Mouse (Mus musculus) frontal cortex, postnatal 10 days (tissue): ENCODE data around the gene Cd4.
"Not testable (repeated sequence)": the region's sequence is repeated elsewhere in the genome, so short reads cannot be mapped to it uniquely, and the experiment has no call there.

Experiments used
- DNase-seq, 2 experiments: peaks; one replicate each; pipeline ENCODE4 v3.0.0; 2022; ENCODE audit warnings: low spot score in 2 of 2, mixed read lengths in 1 of 2

The Cd4 gene

DNA sequence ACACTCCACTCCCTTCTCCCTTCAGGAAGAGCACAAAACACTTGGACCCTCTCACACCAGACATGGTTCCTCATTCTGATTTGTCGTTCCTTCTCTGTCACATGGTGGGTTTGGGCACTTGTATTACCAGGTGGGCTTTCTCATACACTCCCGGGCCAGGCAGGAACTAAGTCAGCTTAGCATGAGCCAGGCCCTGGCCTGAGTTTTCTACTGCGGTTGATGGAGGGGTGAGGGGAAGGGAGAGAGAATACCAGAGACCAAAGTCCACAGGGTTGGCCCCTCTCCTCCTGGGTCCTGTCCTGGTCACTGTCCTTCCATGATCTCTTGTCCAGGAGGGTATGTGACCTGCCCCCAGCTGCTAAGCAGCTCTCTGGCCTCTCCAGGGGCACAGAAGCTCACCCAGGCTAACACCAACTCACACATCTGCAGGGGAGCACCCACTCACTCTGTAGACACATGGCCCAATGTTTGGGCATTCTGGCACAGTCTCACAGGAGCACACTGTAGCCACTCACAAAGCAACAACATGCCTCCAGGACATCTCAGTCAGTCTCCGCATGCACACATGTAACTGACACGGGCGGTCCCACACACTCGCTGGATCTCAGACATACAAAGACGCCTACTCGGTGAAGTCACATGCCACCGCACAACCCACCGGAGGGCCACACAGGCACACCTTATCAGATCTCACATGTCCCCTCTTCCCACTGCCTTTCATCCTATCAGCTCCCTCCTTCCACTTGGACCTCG lies 28.1 kb upstream of the Cd4 start:
- DNase-seq, result peak; percentile 57 to 73

DNA sequence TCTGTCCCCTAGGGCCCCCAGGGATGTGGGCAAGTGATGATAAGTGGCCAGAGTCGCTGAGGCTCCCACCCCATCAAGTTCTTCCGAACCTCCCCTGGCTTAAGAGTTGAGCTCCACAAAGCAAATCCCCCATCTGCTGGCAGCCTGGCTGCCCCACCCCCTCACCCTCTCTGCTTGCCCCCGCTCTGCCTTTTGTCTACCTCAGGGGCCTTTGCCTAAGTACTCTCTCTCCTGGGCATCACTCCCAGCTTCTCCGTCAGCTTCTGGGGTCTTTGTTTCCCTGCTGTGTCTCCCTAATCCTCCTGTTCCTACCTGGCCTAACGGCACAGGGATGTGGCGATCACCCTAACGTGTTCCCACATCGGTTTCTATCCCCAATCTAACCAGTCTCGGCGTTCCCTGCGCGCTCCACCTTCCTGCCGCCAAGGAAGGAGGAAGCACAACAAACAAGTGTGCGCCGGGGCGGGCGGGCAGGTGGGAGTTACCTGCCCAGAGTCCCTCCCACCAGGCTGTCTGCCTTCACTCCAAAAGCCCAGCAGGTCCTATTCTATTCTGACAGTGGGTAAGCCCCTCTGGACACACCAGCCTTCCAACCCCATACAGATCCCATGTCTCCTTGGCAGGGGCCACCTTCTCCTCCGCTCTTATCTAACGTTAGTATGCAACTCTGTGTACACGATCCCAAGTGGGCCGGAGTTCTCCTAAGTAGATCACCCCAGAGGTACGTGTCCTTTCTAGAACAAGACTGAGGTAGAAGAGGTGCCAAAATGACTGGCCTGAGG lies 27.3 kb upstream of the Cd4 start:
- DNase-seq, result peak in 1 of 2 experiments; percentile 36

DNA sequence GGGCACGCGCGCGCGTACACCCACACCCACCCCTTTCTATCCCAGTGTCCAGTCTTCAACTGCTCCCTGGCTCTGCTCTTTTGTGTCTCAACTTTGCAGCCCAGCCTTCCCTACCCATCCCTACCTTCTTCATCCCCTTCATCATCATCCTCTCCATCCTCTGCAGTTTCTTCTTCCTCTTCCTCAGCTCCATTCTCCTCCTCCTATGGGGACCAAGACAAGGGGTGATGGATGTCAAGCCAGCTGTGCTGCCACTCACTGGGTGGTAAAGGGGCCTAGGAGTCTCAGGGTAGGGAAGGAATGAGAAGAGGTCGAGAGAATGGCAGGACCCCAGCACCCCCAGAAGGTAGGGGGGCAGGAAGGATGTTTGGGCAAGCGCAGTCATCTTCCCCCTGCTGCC lies 26.5 kb upstream of the Cd4 start:
- DNase-seq, result no peak

DNA sequence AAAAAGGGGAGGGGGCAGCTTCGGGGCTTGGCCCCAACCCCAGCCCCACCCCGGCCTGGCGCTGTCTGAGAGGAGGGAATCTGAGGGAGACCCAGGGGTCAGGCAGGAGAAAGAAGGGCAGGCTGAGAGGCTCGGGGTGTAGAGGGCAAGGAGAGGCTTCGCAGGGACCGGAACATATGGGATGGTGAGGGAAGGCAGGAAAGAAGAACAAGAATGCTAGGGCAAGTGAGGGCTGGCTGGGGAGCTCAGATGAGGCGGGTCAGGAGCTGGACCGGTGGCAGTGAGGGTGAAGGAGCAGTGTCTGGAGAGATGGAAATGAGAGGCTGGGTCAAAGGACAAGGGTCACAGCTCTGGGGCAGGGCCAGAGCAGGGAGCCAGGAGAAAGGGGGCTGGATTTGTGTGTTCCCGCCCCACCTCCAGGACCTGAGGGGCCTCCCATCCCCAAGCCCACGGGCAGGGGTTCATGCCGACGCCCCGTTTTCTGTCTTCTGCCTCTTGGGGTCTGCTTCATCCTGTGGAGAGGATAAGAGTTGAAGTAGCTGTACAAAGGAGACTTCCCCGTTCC lies 25.8 kb upstream of the Cd4 start:
- no peak for DNase-seq

DNA sequence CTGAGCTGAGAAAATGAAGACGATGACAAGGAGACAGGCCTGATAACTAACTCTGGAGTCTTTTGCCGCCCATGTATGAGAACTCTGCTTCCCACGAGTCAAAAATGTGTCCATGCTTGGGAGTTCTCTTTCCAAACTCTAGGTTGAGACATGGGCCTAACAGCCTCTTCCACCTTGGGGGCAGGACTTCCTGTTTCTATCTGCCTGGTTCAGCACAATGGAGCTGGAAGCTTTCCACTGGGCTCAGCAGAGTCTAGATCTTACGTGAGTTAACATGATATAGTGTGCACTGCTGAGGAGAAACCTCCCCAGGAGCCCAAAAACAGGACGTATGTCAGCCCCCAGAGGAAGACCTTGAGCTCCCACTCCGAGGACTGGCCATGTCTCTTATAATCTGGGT lies 25.2 kb upstream of the Cd4 start:
- no peak for DNase-seq

DNA sequence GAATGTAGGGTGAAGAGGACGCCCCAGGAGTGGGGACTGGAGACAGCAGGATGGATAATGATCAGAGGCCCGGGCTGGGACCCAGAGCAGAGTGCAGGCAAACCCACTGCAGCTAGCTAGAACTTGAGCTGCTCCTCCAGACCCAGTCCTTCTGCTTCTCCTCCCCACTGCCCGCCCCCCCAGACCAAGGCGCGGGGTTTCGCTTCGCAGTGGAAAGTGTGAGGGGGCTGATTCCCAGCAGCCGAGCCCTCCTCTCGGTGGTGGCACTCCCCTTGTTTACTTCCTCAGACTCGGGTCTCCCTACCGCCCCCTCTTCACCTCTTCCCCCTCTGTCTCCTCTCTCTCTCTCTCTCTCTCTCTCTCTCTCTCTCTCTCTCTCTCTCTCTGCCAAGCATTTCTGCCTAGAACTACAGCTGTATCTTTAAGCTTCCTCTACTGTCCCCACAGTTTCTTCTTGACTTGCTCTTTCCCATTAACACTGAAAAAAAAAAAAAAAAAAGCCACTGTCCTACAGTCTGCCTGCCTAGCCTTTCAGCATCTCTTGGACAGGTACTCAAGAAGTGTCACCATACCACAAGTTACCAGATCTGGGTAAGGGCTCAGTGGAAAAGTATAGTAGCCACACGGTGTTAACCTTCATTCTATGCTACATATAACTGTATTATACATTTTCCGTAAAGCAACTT lies 23.7 kb upstream of the Cd4 start, which contains the start of gene Lag3:
Gene Lag3 (minus strand): TSS at position 173 of the 686 bp plus-strand sequence.
- DNase-seq, result no peak

DNA sequence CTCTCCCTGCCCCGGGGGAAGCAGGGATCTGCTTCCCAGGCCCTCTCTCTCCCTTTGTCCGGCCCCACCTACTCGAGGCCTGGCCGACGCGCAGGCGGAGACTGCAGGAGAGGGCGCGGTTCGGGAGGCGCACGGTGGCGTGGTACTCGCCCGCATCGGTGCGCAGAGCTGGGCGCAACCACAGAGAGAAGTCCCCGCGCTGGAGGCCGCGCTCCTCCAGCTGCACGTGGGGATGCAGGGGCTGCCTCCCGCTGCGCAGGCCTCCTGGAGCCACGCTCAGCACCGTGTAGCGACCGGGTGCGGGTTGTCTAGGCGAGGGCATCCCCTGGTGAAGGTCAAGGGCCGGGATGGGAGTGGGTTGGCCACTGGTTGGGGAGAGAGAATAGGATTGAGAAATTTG lies 22.0 kb upstream of the Cd4 start:
- DNase-seq, result no peak

DNA sequence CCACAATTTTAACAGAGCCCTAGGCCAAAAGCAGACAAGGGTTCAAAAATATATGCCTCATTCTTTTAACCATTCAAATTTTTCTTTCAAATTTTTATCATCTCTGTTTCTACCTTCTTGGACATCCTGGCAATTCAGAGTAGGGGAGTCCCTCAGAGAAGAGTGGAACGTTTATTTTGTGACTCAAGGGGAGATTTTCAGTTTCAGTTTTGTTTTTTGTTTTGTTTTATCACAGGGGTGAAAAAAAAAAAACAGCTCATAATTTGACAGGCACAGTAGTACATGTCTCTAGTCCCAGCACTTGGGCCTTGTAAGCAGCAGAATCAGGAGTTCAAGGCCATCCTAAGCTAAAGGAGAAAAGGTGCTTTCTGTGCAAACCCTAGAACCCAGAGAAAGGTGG lies 19.7 kb upstream of the Cd4 start:
- no peak for DNase-seq

DNA sequence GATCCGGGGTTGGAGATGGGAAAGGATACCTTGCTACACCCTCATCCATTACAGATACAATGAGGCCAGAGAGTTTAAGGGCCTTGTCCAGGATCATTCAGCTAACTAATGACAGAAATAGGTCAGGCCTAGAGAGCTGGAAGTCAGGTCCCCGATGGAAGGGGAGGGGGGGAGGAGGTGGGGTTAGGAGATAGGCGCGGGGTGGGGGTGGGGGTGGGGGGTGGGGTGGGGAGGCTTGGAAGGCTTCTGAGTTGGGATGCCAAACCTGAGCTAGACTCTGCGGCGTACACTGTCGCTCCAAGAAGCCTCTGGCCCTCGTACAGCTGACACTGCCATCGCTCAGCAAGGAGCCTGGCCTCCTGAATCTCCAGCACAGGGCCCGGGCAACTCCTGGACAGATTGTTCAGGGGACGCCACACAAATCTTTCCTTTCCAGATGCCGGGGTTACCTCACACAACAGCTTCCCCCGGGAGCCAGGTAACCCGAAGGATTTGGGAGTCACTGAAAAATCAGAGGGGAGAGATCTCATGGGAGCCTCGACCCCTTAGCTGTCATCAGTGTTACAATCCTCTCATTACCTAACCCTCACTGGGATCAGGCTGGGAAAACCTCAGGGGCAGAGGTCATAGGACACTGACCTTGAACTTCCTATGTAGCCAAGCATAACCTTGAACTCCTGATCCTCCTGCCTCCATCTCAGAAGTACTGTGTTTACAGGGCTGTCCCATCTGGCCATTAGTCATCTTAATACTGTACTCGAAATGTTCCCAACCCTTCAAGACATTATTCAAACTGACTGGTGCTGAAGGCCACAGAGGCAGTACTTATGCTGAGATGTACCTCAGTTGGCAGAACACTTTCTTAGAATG lies 17.2 kb upstream of the Cd4 start:
- no peak for DNase-seq

DNA sequence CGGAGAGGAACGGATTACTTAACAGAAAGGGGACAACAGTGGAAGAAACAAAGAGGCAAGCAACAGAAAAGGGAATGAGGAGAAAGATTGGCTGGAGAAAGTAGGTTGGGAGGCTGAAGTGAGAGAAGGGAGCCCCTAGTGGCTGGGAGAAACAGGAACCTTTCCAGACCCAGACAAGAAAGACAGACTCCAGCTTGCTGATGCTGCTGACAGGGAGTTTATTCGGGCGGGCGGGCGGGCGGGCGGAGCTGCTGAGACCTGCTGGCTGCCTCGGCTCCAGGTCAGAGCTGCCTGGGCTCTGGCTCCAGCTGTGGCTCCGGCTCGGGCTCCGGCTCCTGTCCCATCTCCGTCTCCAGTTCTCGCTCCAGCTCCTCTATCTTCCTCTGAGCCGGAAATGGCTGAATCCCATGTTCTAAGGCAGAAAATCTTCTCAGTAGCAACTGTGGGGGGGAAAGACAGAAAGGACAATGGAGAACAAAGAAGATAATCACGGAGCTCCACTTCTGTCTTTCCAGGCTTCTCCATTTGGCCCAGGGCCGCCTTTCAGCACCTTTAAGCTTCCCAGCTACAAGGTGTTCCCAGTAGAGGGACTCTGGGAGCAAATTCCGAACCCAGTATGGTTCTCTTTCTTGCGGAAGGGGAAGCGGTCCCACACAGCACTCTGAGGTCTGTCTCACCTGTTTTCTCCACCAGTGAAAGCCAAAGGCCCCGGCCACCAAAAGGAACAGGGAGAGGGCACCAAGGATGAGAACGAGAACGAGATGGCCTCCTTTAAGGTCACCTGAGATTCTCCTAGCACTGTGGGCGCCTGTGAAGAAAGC lies 16.4 kb upstream of the Cd4 start:
- peak; percentile 68 to 71 for DNase-seq

DNA sequence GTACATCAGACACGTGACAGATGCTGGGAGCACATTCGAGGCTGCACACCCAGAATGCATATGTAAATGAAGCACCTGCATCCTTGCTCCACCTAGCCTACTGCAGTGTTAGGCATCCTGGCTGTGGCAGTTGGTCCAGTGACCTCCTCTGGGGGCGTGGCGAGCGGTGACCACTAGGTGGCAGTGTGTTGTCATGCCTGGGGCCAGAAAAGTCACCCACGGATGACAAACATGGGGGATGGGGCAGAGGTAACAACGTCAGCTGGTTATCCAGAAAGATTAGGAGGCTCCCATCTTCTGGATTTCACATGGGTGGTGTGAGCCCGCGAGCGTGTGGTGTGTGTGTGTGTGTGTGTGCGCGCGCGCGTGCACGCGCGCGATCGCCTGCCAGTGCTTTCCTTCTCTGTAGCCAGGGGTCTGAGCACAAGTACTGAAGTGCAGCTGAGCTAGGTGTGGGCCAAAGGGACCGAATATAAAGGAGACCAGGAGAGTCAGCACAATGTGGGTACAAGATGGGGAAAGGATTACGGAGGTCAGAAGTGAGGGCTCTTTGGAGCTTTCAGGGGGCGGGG lies 15.6 kb upstream of the Cd4 start:
- peak; percentile 86 to 89 for DNase-seq

DNA sequence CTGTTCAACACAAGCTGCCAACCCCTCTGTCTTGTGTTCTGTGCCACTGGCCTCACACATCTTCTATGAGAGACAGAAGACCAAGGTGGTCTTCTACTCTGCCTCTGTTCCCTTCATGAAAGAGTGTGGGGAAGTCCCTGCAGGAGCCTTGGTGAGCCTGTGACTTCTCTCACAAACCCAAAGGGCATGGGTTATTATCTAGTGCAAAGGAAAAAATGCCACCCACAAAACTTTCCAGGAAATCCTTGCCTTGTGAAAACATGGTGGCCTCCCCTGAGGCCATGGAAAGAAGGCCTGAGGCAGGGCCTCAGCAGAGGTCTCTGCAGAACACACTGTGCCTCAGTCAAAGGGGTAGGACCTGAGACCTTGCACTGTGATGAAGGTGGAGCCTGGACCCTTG lies 13.8 kb upstream of the Cd4 start:
- no peak for DNase-seq

DNA sequence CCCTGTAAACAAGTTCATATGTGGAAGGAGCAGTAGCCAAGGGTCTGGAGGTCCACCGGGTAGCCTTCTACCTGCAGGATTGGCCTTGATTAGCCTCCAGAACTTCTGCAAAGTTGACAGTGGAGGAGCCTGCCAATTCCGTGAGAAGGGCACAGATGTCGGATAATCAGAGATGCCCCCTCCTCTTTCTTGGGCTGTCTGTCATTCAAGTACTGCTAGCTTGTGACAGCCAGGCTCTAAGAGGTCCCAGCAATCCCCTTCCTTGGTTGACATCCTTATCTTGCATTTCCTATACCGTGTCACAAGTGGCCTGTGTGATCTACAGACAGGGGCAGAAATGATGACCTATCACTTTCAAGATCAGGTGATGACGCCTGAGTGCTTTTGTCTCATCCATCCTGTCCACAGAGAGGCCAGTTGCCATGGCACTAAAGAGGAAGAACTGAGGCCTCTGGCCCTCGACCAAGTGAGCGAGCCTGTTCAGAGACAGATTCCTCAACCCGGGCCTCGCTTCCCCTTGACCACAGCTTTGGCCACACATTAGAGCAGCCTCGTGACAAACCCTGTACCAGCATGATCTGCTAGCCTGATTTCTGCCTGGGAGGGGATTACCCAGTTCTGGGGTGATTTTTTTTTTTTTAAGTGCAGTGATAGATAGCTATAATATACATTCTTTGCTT lies 12.9 kb upstream of the Cd4 start:
- peak in 1 of 2 experiments; percentile 52 for DNase-seq

DNA sequence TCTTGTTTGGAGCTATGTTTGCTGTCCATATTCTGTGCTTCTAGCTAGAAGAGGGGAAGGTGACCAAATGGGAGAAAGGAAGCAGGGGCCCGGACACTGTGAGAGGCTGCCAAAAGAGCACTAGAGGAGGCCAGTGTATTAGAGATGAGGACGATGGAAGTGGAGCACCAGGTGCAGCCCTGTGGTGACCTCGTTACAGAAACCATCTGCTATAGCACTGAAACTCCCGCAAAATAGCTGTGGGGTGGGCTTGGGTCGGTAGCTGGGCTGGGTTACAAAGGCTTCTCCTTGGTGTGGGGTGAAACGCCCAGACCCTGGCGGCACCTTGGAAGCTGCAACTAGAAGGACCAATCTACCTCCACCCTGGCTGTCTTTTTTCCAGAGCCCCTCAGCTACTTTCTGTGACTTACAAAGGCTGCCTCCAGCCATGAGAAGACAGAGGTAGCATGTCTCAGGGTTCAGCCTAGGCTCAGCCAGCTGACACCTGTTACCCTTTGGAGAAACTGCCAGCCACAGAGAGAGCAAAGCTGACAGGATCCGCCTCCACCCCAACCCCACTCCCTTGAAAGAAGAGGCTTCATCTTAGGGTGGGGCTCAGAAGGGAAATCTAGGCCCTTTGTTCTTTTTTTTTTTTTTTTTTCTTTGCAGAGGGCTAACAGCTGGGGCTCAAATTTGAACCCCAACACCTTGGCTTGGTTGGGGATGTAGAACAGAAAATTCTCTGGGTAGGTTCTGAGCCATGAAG lies 12.2 kb upstream of the Cd4 start:
- no peak for DNase-seq

DNA sequence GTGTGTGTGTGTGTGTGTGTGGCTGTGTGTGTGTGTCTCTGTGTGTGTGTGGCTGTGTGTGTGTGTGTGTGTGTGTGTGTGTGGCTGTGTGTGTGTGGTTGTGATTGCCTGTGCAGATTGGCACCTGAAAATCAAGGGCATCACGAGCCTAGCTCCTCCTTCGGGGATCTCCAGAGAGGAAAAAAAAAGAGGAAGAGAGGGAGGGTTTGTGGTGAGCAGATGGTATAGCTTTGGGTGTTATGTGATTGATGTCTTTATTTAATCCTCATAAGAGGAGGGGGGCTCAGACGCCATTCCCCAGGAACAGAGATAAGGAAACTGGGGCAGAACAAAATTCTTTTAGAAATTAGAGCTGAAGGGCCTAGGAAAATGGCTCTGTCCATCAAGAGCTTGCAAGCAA lies 10.3 kb upstream of the Cd4 start:
- no peak for DNase-seq

DNA sequence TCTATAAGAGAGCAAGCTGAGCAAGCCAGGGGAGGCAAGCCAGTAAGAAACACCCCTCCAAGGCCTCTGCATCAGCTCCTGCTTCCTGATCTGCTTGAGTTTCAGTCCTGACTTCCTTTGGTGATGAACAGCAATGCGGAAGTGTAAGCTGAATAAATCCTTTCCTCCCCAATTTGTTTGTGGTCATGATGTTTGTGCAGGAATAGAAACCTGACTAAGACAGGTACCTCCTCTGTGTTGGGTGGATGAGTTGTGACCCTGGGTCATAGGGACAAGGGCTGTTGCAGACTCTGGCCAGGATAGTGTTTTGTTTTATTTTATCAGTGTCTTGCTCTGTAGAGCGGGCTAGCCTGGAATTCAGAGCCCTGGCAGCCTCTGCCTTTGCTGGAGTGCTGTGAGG lies 6.1 kb upstream of the Cd4 start:
- DNase-seq, result not testable (repeated sequence)

DNA sequence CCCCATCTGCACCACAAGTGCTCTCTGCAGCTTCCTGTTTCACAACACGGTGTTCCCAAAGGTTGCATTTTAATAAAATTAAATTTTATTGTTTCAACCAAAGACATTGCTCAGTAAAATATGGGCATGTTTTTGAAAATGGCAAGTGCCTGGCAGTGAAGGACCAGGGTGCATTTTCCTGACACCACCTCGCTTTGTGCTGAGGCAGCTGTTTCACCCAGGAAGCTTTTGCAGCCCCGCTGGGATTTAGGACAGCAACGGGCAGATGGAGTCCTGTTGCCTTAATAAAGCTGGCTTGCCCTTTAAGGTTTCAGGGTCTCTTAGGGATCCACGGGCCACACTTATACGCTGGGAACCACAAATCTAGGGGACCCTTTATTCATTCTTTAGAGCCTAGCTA lies 3.0 kb upstream of the Cd4 start:
- no peak for DNase-seq

DNA sequence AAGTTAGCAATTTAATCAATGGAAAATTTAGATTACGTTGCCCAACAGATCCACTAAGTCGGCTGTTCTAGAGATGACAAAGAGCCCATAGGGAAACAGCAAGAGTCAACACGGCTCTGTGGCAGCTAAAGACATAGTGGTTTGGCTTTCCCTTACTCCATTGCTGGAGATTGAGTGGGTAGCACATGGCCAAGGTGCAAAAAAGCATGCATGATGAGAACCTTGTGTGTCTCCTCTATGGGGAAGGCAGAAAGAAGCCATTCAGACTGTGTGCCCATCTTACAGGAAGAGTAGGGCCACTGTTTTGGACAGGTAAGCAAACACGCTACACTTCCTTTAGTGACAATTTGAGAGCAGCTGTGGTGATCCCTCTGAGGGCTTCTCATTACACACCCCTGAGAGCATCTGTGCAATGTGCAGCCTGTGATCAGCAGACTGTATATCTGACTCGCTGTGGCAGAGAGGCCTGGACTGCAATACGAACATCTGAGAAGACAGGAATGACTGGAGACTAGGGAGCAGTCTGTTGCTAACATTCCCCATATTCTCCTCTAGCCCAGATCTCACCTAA lies 619 bp upstream of the Cd4 start:
- DNase-seq, result no peak
